Mouse (Mus musculus): ENCODE measurements at regions not wholly inside any gene's neighbourhood (a gene's known extent, or its start where the extent isn't known, plus 50 kb on each side); places are given as distances from the start of the nearest gene placed in this dataset.

- Histone ChIP-seq H3K36me3 (no peaks in the 10 kb centered on the region), H3K27ac (replicated peaks) (no peak overlapping the region), H3K4me3 (replicated peaks) (no peak overlapping the region), H3K4me1 (no peaks in the 10 kb centered on the region), H3K27me3 (no peaks in the 10 kb centered on the region), H3K9me3 (replicated peaks) (no peaks in the 10 kb centered on the region), H3K9ac (no peak overlapping the region), H3K4me2 (replicated peaks) (no peak overlapping the region)
- WGBS, result 83% methylated on average over 4 of the region's 4 CpGs
- ATAC-seq (ENCODE audit: insufficient number of reproducible peaks, low FRiP score, low TSS enrichment, low read depth), result no peak
Measured at GRCm38 (mm10) chr4:72688842-72689241, 163.6 kb downstream of the Aldoart1 start.

GRCm38 (mm10) chr4:72674006-72674405 lies 178.4 kb downstream of the Aldoart1 start:
- Histone ChIP-seq H3K9me3 (replicated peaks) (no peaks in the 10 kb centered on the region), H3K27ac (replicated peaks) (no peak overlapping the region), H3K36me3 (no peaks in the 10 kb centered on the region), H3K4me2 (replicated peaks) (no peak overlapping the region), H3K27me3 (no peaks in the 10 kb centered on the region), H3K9ac (no peak overlapping the region), H3K4me1 (no peaks in the 10 kb centered on the region), H3K4me3 (replicated peaks) (no peak overlapping the region)
- no peak for ATAC-seq (ENCODE audit: insufficient number of reproducible peaks, low FRiP score, low TSS enrichment, low read depth)
- 67% methylated on average over 2 of the region's 2 CpGs for WGBS

- Histone ChIP-seq H3K4me3 (replicated peaks) (no peak overlapping the region), H3K36me3 (no peaks in the 10 kb centered on the region), H3K27ac (replicated peaks) (no peak overlapping the region), H3K4me1 (no peaks in the 10 kb centered on the region), H3K4me2 (replicated peaks) (no peak overlapping the region), H3K27me3 (no peaks in the 10 kb centered on the region), H3K9ac (no peak overlapping the region), H3K9me3 (replicated peaks) (no peaks in the 10 kb centered on the region)
- 60% methylated on average over 5 of the region's 5 CpGs for WGBS
- peak; percentile 63 for ATAC-seq (ENCODE audit: insufficient number of reproducible peaks, low FRiP score, low TSS enrichment, low read depth)
Measured at GRCm38 (mm10) chr4:72671652-72672411, 180.6 kb downstream of the Aldoart1 start.

GRCm38 (mm10) chr4:72669827-72670494 lies 182.5 kb downstream of the Aldoart1 start:
- 85% methylated on average over 5 of the region's 5 CpGs for WGBS
- ATAC-seq (ENCODE audit: insufficient number of reproducible peaks, low FRiP score, low TSS enrichment, low read depth), result no peak
- no peak overlapping the region for H3K27ac ChIP-seq (replicated peaks)
- no peaks in the 10 kb centered on the region for H3K27me3 ChIP-seq
- H3K9ac ChIP-seq, result no peak overlapping the region
- no peaks in the 10 kb centered on the region for H3K9me3 ChIP-seq (replicated peaks)
- no peak overlapping the region for H3K4me3 ChIP-seq (replicated peaks)
- H3K4me2 ChIP-seq (replicated peaks), result no peak overlapping the region
- no peaks in the 10 kb centered on the region for H3K4me1 ChIP-seq
- H3K36me3 ChIP-seq, result no peaks in the 10 kb centered on the region

GRCm38 (mm10) chr4:72664379-72664778 lies 188.1 kb downstream of the Aldoart1 start:
- Histone ChIP-seq H3K4me2 (replicated peaks) (no peak overlapping the region), H3K9ac (no peak overlapping the region), H3K4me3 (replicated peaks) (no peak overlapping the region), H3K9me3 (replicated peaks) (no peaks in the 10 kb centered on the region), H3K36me3 (no peaks in the 10 kb centered on the region), H3K27ac (replicated peaks) (no peak overlapping the region), H3K27me3 (no peaks in the 10 kb centered on the region), H3K4me1 (no peaks in the 10 kb centered on the region)
- ATAC-seq (ENCODE audit: insufficient number of reproducible peaks, low FRiP score, low TSS enrichment, low read depth), result no peak

GRCm38 (mm10) chr4:72662477-72662876 lies 190.0 kb downstream of the Aldoart1 start:
- H3K27ac ChIP-seq (replicated peaks), result no peak overlapping the region
- no peaks in the 10 kb centered on the region for H3K36me3 ChIP-seq
- no peak overlapping the region for H3K4me3 ChIP-seq (replicated peaks)
- no peaks in the 10 kb centered on the region for H3K27me3 ChIP-seq
- no peaks in the 10 kb centered on the region for H3K4me1 ChIP-seq
- no peak overlapping the region for H3K4me2 ChIP-seq (replicated peaks)
- ATAC-seq (ENCODE audit: insufficient number of reproducible peaks, low FRiP score, low TSS enrichment, low read depth), result no peak
- H3K9me3 ChIP-seq (replicated peaks), result no peaks in the 10 kb centered on the region
- H3K9ac ChIP-seq, result no peak overlapping the region

GRCm38 (mm10) chr4:72656206-72656605 lies 196.2 kb downstream of the Aldoart1 start:
- H3K4me2 ChIP-seq (replicated peaks), result no peak overlapping the region
- WGBS, result 87% methylated on average over 1 of the region's 1 CpGs
- no peak for ATAC-seq (ENCODE audit: insufficient number of reproducible peaks, low FRiP score, low TSS enrichment, low read depth)

GRCm38 (mm10) chr4:72647130-72647529 lies 205.3 kb downstream of the Aldoart1 start:
- no peaks in the 10 kb centered on the region for H3K27me3 ChIP-seq
- no peaks in the 10 kb centered on the region for H3K4me1 ChIP-seq
- no peak overlapping the region for H3K9ac ChIP-seq
- H3K27ac ChIP-seq (replicated peaks), result no peak overlapping the region
- ATAC-seq (ENCODE audit: insufficient number of reproducible peaks, low FRiP score, low TSS enrichment, low read depth), result no peak
- H3K9me3 ChIP-seq (replicated peaks), result no peaks in the 10 kb centered on the region
- H3K4me3 ChIP-seq (replicated peaks), result no peak overlapping the region
- H3K36me3 ChIP-seq, result no peaks in the 10 kb centered on the region
- H3K4me2 ChIP-seq (replicated peaks), result no peak overlapping the region
- 81% methylated on average over 1 of the region's 1 CpGs for whole genome bisulfite sequencing

More at GRCm38 (mm10) chr4:72656206-72656605, 196.2 kb downstream of the Aldoart1 start:
- Histone ChIP-seq H3K36me3 (no peaks in the 10 kb centered on the region), H3K4me3 (replicated peaks) (no peak overlapping the region), H3K9me3 (replicated peaks) (no peaks in the 10 kb centered on the region), H3K9ac (no peak overlapping the region), H3K27ac (replicated peaks) (no peak overlapping the region), H3K4me1 (no peaks in the 10 kb centered on the region), H3K27me3 (no peaks in the 10 kb centered on the region)

GRCm38 (mm10) chr4:72629416-72629815 lies 223.0 kb downstream of the Aldoart1 start:
- Histone ChIP-seq H3K9me3 (replicated peaks) (no peaks in the 10 kb centered on the region), H3K27me3 (no peaks in the 10 kb centered on the region), H3K4me2 (replicated peaks) (no peak overlapping the region), H3K4me1 (no peaks in the 10 kb centered on the region), H3K4me3 (replicated peaks) (no peak overlapping the region), H3K9ac (no peak overlapping the region), H3K36me3 (no peaks in the 10 kb centered on the region), H3K27ac (replicated peaks) (no peak overlapping the region)
- ATAC-seq (ENCODE audit: insufficient number of reproducible peaks, low FRiP score, low TSS enrichment, low read depth), result no peak
- 57% methylated on average over 3 of the region's 3 CpGs for WGBS

GRCm38 (mm10) chr4:72627219-72627930 lies 225.1 kb downstream of the Aldoart1 start:
- H3K27me3 ChIP-seq, result no peaks in the 10 kb centered on the region
- WGBS, result 16% methylated on average over 5 of the region's 5 CpGs
- H3K4me1 ChIP-seq, result no peaks in the 10 kb centered on the region
- no peak overlapping the region for H3K4me2 ChIP-seq (replicated peaks)
- no peaks in the 10 kb centered on the region for H3K9me3 ChIP-seq (replicated peaks)
- ATAC-seq (ENCODE audit: insufficient number of reproducible peaks, low FRiP score, low TSS enrichment, low read depth), result no peak
- H3K9ac ChIP-seq, result no peak overlapping the region
- H3K27ac ChIP-seq (replicated peaks), result no peak overlapping the region
- H3K36me3 ChIP-seq, result no peaks in the 10 kb centered on the region
- no peak overlapping the region for H3K4me3 ChIP-seq (replicated peaks)

GRCm38 (mm10) chr4:72605107-72605506 lies 247.3 kb downstream of the Aldoart1 start:
- H3K27ac ChIP-seq (replicated peaks), result no peak overlapping the region
- H3K9ac ChIP-seq, result no peak overlapping the region
- H3K4me2 ChIP-seq (replicated peaks), result no peak overlapping the region
- no peak for ATAC-seq (ENCODE audit: insufficient number of reproducible peaks, low FRiP score, low TSS enrichment, low read depth)
- H3K36me3 ChIP-seq, result no peaks in the 10 kb centered on the region
- no peaks in the 10 kb centered on the region for H3K4me1 ChIP-seq
- 83% methylated on average over 4 of the region's 4 CpGs for WGBS
- no peaks in the 10 kb centered on the region for H3K9me3 ChIP-seq (replicated peaks)
- no peak overlapping the region for H3K4me3 ChIP-seq (replicated peaks)
- H3K27me3 ChIP-seq, result no peaks in the 10 kb centered on the region

Measured in embryonic facial prominence, embryonic 15.5 days (tissue).